Mouse (Mus musculus) thymus, postnatal 10 days (tissue): Measurements from ENCODE around the gene Fam83c.
A peak's percentile ranks its signal among the peaks of the same experiment; 100 is the strongest.

Experiments used
- DNase-seq, 2 experiments: peaks; one replicate each; pipeline ENCODE4 v3.0.0; 2021; ENCODE audit warnings: low spot score in 2 of 2

The Fam83c gene

DNA sequence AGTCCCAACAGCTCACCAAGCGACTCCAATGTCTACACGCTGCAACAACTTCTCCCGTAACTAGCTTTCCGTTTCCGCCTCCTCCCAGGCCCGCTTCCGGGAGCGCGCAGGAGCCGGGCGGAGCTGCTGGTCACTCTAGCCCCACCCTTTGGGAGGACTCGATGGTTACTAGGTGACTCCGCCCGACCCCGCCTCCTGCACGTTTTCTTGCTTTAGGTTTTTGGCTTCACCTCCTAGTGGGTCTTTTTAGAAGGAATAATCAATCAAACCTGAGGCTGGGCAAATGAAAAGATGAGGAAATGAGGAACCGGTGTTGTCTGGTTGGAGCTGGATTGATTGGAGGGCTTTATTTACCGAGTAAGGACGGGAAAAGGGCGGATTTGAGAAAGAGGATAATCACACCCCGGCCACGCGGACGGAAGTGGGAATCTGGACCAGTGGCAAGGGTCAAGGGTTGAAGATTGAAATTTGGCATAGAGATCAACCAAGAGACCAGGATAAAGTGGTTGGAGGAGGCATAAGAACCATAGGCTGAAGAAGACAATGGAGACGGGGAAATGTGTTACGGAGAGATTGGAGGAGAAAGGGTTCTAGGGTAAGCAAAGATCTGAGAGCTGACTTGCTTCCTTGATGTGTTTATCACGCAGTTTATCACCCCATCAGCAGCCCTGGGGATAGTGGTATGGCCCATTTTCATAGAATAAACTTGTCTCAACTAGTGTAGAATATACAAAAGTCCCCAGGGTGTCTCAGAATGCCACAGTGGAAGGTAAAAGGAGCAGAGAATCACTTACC, 7.8 kb downstream of the Fam83c start, which contains the start of gene Eif6:
TSS of gene Eif6 (minus strand) at position 296 of the 795 bp plus-strand sequence.
- DNase-seq, result peak; percentile 79 to 83

DNA sequence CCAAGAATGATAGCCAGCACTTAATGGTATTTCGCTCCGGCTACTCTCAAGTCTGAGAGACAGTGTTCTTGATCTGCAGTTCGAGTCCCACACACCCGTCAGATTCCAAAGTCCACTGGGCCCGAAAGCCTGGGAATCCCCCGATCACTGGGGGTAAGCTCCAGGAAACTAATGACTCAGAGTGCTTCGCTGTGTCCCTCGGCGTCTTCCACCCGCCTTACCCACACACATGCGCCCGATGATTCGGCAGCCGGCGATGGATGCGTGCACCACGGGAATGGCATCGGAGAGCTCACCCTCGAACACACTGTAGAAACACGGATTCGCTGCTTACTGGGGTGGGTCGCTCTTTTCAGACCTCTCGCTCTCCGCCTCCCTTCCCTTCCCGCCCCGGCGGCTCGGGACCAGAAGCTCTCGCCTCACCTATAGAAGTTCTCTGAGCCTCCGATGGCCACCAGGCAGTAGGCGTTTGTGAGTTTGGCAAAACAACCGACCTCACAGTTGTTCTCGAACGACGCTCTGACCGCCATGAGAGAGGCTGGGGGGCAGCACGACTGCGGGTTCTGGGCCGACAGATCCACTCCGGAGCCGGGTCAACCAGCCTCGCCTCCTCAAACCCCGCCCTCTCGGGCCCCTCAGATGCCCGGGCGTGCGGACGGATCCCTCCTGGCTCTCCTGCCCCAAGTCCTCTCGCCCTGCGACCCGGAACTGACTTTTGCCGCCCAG, 8.6 kb downstream of the Fam83c start:
- no peak for DNase-seq

DNA sequence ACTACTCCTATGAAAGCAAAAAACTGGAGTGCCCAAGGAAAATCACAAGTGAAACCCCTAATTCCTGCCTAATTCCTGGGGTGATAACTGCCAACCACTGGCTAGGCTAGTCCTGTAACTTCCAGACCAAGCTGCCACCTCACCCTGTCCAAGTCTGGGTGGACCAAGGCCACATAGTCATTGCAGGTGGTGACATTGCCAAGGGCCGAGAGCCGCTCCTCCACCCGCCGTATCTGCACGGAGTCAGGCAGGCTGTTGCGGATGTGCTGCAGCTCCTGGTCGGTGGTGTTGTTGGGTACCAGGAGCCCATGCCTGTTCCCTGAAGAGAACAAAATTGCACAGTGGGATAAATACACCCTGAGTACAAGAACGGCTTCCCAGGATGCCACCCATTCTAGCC, 10.9 kb downstream of the Fam83c start:
- no peak for DNase-seq

DNA sequence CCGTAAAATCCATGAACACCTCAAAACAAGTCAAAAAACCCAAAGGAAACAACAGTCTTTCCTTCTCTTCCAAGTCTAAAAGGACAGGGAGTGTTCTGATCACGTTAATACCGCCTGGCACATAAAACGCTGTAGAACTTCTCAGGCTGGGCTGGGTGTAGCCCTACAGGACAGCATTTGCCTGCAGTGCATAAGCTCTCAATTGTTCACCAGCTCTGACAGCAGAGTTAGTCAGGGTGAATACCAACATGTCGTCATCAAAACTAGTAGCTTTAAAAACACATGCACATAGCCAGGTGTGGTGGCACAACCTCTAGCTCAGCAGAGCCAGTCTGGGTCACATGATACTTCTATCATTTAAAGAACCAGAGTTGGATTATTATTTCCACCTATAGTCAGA, 13.9 kb downstream of the Fam83c start:
- DNase-seq, result no peak

DNA sequence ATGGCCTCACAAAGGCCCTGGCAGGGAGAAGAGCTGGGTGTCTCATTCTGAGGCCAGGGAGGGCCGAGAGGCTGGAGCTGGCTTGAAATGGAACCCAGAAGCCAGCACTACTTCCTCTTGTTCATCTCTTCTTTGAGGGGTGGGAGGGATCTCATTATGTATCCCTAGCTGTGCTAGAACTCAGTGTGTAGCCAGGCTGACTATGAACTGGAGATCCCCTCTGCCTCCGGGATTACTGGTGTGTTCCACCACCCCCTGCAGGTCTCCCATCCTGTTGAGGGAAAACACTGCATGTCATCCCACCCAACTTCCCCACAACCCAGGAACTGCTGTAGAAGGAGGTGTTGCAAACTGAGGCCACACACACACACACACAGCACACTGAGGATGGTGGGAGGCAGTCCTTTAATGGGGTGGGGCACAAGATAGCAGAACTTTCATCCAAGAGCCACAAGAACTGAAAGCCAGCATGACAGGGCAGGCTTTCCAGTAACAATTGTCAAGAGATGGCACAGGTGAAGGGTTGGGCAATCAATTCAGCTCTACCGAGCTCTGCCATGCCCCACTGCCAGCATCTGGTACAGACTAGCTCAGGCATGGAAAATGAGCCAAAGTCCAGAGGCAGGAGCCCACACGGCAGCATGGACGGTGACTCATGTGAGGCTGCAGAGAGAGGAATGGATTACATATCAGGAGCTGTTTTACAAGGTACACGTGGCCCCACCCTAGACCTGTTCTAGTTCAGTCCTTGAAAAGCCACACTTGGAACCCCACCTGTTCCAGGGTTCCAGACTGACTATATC, 15.0 kb downstream of the Fam83c start:
- no peak for DNase-seq

DNA sequence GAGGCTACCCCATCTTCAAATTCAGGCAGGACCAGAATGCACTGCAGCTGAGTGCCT, 15.4 kb downstream of the Fam83c start, which contains the start of gene BC029722:
TSS of gene BC029722 (minus strand) at position 35 of the 57 bp plus-strand sequence.
- DNase-seq, result no peak

DNA sequence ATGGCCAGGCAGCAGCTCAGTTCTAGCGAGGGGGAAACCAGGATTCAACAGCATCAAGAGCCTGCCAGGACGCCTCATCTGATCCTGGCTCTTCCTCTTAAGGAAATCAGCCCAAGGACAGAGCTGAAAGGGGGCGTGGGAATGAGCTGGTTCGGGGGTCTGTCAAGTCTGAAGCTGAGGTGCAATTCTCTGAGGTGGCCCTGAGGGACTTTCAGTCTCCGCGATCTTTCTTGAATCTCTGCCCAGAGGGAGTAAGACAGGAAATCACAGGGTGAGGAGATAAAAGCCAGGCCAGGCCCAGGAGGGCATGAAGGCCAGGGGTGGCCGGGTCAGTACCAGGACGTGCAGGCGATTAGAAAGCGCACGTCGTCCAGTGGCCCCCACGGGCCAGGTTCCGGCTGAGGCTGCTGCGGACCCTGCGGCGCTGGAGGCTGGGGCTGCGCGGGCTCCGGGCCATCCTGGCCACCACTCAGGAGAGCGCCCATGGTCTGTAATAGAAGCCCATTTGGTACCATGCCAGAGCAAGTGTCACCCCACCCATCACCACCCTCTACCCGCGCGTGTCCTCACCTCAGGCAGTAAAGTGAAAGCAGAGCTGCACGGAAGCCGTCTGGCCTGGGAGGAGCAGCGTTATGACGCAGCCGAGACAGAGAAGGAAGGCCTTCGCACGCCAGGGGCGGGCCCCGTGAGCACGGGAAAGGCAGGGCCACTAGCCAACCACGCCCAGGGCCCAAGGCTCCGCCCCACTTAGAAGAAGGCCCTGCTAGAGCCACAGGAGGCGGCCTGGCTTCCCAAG, 15.9 kb downstream of the Fam83c start:
- DNase-seq, result peak; percentile 90 to 91

DNA sequence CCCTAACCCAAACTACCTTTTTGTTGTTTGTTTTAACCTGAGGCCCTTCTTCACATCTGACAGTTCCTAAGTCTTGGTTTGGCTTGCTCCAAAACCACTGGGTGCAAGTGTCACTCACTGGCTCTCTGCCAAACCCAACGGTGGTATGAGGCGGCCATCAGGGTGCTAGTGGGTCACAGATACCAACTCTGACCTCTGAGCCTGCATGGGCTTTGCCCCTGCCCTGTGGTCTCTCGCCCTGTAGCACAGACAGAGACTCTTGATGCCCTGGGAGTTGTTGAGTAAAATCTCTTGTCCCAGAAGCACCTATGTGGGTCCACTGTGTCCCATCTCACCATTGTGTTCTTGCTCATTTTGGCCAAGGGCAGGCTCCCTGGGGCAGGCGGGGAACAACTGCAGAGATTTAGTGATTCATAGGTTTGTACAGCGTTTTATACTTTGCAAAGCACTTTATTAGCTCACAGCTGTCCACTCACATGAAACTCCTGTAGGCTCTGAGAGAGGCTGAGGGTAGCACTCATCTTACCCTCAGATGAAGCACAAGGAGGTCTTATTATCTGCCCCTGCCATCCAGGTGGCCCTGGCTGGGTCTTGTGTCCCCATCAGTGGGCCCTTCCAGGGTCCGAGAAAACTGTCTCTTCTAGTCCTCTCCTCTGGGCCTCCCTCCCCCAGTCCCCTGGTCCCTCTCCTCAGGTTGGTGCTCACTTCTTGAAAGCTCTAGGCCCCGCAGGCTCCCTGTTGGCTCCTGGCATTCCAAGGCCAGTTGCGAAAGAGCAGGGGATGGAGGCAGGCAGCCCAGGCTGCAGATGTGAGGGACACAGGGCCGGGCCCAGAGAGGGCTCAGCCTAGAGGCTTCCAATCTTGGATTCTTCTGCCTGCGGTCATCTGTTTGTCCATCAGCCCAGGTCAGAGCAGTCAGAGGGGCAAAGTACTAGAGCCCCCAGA, 17.1 kb downstream of the Fam83c start:
- DNase-seq, result no peak

DNA sequence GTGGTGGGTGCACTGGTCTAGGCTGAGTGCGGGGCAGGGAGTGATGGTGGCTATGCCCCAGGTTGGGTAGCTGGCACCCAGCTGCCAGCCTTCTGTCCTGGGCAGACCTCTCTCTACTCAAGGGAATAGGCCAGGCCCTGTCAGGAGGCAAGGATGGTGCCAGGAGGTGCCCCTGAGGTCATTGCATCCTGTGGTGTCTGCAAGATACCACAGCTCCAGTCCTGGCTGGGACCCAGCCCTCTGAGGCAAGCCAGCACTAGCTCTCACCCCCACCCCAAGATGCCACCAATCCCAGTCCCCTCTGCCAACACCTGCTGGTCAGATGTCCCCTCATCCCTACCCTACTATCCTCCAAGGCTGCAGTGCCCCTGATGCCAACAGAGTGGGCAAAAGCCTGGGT, 18.5 kb downstream of the Fam83c start:
- no peak for DNase-seq

DNA sequence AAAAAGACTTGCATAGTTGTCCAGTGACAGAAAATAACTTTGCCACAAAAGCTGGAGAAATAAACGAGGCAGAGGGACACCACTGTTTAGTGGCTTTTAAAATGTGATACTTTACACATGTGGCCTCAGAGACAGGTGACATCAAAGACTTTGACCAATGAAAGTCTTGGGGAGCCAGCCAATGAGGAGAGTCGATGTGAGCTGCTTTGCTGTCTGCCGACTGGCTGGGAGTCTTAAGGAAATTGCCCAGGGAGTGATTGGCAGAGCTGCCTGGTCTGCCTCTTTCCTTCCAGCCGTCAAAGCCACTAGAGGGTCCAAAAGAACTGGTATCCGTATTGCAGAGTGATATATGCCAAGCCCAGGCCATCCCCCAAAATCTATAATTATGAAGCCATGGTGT, 19.8 kb downstream of the Fam83c start:
- DNase-seq, result no peak

DNA sequence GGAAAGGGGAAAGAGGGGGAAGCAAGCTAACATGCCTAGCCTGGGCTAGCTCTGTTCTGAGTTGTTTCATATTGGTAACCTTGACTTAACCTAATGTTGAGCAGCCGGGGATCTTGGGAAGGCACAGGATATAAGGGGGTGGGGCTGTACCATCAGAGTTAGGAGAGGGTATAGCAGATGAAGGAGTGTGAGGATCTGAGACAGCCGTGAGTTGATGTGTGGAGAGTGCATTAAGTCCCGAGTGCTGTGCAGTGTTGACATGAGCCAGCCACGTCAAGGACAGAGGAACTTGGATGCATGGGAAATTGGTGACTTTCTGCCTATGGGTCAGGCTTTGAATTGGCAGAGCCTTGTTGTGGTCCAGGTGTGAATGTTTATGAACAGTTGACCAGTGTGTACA, 22.0 kb downstream of the Fam83c start:
- no peak for DNase-seq

DNA sequence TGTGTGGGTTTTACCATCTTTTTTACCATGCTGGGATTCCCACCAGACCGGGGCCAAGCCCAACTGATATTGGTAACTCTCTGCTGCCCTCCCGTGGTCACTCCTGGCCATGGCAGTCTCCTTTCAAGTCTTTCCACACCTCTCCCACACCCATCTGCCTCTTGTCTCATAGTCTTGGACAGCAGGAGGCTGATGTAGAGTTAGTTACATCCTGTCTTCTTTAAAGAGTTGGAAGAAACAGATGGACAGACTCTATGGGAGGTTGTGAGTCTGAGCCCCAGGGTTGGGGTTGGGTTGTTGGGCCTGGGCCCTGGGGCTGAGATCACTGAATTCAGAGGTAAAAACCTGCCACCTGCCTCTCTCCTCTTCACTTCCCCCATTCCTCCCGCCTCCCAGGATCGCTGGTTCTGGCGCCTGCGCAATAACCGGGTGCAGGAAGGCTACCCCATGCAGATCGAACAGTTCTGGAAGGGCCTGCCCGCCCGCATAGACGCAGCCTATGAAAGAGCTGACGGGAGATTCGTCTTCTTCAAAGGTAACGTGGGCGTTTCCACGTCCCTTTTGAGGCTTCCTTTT, 22.7 kb downstream of the Fam83c start:
- peak; percentile 49 to 80 for DNase-seq

DNA sequence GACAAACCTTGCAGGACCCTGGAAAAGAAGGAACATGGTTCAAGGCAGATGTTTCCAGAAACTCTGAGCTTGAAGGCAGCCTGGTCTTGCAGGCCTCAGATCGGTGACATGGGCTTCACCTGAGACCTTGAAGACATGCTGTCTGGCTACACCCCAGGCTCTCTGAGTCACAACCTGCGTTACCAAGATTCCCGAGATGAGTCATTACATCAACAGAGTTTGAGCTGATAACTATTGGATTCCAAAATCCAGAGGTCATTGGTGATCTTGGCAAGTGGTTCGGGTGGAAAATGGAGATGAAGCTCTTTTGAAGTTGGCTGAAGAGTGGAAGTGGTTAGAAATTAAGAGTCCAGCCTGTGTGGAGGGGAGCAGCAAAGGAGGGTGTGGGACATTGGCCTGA, 25.0 kb downstream of the Fam83c start:
- DNase-seq, result no peak

DNA sequence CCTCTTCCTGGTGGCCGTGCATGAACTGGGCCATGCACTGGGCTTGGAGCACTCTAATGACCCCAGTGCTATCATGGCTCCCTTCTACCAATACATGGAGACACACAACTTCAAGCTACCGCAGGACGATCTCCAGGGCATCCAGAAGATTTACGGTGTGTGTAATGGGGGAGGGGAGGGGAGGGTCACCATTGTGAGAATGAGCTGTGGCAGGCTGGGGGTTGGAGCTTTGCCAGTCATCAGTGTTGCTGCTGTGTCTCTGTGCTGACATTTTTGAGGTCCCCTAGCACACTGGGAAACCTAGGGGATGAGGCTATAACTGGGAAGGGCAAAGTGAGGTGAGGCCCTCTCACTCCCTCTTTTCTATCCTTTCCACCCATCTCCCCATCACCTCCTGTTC, 27.2 kb downstream of the Fam83c start:
- no peak for DNase-seq

DNA sequence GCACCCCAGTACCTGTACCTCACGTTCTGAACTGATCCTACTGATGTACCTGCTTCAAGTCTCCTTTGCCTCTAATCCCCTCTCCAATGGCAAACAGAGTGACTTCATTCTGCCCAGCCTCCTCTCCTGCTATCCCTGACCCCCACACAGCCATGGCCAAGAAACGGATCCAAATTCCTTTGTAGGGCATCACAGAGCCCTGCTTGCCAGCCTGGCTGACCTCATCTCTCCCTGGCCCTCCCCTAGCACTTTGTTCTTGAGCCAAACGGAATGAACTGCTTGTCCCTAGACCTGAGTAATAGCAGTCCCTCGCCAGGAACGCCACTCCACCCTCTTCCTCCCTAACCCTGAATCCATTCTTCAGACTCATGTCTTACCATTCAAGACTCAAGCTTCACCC, 28.1 kb downstream of the Fam83c start:
- no peak for DNase-seq

DNA sequence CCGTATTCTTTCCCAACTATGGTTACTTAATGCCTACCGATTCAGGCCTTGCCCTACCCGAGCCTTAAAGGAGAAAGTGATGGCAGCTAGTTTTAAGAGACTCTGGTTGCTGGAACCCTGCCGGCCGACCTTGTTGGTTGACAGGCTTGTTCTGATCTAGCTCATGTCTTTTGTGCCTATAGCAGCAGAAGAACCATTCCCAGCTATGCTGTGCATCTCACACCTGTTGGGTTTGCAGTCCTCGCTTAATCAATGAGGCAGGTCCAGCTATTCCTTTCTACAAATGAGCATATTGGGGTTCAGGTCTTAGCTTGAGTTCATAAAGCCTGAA, 28.8 kb downstream of the Fam83c start:
- no peak for DNase-seq

DNA sequence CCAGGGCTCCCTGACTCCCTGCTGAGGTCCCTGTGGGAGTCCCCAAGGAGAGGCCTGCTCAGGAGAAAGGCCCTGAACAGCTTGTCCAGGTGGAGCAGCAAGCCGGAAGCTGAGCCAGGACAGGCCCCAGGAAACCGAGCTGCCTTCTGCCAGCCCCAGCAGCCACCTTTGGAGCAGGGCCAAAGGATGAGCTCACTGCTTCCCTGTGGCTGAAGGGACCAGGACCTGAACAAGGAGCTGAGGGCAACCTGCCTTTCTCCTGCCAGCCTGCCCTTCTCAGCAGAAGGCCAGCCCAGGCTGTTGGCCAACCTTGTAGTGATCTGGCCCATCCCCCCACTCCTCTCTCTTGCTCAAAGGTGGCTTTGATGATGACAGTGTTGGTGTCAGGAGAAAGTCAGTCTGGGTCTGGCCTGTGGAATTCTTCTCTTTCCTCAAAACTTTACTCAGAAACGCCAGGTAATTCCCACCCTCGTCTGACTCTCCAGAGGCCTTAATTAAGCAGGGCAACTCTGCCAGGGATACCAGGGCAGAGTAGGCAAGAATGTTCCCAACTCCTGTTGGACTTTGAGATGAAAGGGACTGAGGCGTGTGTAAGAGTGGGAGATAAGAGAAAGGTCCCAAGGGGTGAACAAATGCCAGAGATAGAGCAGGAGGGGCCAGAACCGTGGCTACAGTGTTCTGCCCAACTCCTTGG, 29.3 kb downstream of the Fam83c start:
- no peak for DNase-seq

DNA sequence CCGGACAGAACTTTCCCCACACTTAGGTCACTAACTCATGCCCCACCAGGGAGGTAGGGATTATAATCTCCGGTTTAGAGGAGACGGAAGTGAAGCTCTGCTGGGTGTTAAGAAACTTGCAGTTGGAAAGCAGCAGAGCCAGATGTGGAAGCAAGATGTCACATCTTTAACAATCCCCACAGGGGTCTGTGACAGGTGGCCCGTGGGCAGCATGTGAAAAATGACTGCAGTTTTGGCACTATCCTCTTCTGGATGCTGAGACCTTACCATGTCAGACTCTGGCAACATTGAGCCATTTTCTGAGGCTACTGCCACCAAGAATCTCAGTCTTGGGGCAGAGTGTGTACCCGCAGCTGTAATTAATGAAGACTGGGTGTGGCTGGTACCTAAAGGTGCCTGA, 30.6 kb downstream of the Fam83c start:
- no peak for DNase-seq

DNA sequence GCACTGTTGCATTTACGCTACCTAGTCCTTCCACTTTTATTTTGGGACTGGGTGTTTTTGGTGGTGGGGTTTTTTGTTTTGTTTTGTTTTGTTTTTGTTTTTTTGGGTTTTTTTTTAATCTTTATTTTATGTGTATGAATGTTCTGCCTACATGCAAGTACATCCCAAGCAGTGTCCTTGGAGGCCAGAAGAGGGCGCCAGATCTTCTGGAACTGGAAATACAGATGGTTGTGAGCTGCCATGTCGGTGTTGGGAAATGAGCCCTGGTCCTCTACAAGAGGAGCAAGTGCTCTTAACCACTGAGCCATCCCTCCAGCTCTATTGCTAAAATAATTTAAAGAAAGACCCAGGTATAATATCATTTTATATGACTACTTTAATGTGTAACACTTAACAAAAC, 31.9 kb downstream of the Fam83c start:
- DNase-seq, result peak in 1 of 2 experiments; percentile 26

DNA sequence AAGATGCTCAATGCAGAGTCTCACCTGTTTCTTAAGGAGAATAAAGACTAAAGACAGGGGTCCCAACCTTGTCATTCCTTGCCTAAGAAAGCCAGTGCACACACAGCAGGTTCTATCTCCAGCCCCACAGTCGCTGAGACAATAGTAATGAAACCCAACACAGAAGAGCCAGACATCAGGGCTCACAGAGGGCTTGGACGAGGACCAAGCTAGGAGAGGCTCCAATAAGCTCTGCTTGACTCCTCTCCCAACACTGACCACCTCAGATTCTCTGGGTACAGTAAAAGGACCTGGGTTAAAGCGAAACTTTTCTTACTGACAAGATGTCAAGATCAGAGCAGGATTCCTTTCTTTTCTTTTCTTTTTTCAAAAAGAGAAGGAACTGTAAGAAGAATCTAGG, 36.0 kb downstream of the Fam83c start:
- DNase-seq, result no peak
